ENCODE assay signal across 14 mouse cellular contexts in genomic region chr13:52860006-52860685, GRCm38 (mm10).
"Had no signal": no experiment of that assay in that cellular context is flagged by ENCODE, and none has a peak within 500 bp of the region (broad histone marks: within the 10 kb centered on the region; RNA-seq: fewer than 3 reads in every experiment).

No protein-coding gene starts in this region.

- H3K27ac ChIP-seq: limb, embryonic 13.5 days; liver, embryonic 14.5 days; midbrain, embryonic 13.5 days; neural tube, embryonic 12.5 days had no signal

- H3K4me3 ChIP-seq: limb, embryonic 13.5 days; midbrain, embryonic 13.5 days; myocyte; neural tube, embryonic 12.5 days had no signal

- DNase-seq: kidney, adult 18-20 months; kidney, postnatal 14 days; layer of hippocampus, adult 9-11 months; lung, adult 18-20 months; retina, postnatal 1 day; right cerebral cortex, postnatal 4 days; spleen, adult 18-20 months; thymus, adult 18-20 months; thymus, postnatal 14 days had no signal
